Mouse (Mus musculus): ENCODE measurements around the gene Amdhd2.

GRCm38 (mm10) chr17:24139256-24139655 lies 24.3 kb downstream of the Amdhd2 start:
- TF ChIP-seq CTCF (IDR thresholded peaks at IDR 0.05; ENCODE audit: control insufficient read depth, insufficient read depth, insufficient replicate concordance, low read depth, low read length) (no peak), POLR2A (IDR thresholded peaks at IDR 0.05; ENCODE audit: control insufficient read depth, low read depth, low read length) (no peak)
